Mouse (Mus musculus): ENCODE results near the gene Ppp4r1. TPM values are rescaled to one million over a fixed set of nuclear protein-coding genes. Genes with fewer than 3 reads are reported as not detected.

Gene Ppp4r1
- total and polyA plus RNA-seq, 2 experiments from 2014 or later: 22.0 to 52.4 TPM

DNA sequence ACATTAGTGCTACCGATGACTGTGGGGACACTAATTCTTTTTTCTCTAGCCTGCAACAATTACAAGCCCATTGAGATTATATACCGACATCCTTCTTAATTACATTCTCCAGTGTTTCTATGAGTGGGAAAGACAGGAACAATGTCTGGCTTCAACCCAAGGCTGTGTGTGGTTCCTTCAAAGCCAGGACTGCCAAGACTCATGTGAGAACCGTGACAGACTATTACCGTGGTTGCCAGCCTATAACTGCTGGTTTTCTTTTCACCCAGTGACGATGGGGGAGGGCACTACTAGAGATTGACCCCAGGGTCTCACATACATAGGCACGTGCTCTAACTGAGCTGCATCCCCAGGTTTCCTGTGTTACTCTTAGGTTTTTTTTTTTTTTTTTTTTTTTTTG, 25.2 kb upstream of the Ppp4r1 start:
- H3K4me1 ChIP-seq (ENCODE audit: control insufficient read depth, insufficient read depth): no peaks in the 10 kb centered on the region
- H3K27ac ChIP-seq (ENCODE audit: low read depth): no peak overlapping the region

DNA sequence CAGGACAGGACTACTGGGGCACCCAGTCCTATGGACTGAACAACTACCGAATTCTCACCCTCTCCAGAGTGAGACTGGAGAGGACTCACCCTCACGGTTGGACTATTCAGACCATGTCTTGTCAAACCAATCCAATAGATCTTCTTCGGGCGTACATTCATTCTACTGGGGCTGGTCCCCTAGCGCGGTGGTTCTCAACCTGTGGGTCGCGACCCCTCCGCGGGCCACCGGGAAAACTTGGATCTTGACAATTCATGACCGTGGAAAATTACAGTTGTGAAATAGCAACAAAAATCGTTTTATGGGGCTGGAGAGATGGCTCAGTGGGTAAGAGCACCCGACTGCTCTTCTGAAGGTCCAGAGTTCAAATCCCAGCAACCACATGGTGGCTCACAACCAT, 19.2 kb upstream of the Ppp4r1 start:
- ATAC-seq (ENCODE audit: insufficient read depth, low read depth) (no peak), DNase-seq (ENCODE audit: low spot score) (no peak)
- no peak overlapping the region for H3K9ac ChIP-seq (replicated peaks; ENCODE audit: low read depth, low read length)
- H3K4me1 ChIP-seq (ENCODE audit: control insufficient read depth, insufficient read depth): peaks cover 10% of the 10 kb centered on the region
- no peak overlapping the region for H3K4me2 ChIP-seq (ENCODE audit: low read depth, low read length)
- H3K27ac ChIP-seq (ENCODE audit: low read depth): no peak overlapping the region
- no peaks in the 10 kb centered on the region for H3K36me3 ChIP-seq (replicated peaks; ENCODE audit: control insufficient read depth, insufficient read depth, low read length)
- TF ChIP-seq CTCF (IDR thresholded peaks at IDR 0.05; ENCODE audit: low read depth) (no peak), EP300 (IDR thresholded peaks at IDR 0.05; ENCODE audit: low read depth) (no peak)
- no peaks in the 10 kb centered on the region for H3K9me3 ChIP-seq (replicated peaks; ENCODE audit: control insufficient read depth, low read length)
- 96% methylated on average over 14 of the region's 14 CpGs for WGBS
- no peak overlapping the region for H3K4me3 ChIP-seq (ENCODE audit: low read depth, low read length)
- no peaks in the 10 kb centered on the region for H3K27me3 ChIP-seq (ENCODE audit: control insufficient read depth, insufficient read depth, low read length)

More for the DNA sequence above, 25.2 kb upstream of the Ppp4r1 start:
- Histone ChIP-seq H3K36me3 (replicated peaks; ENCODE audit: control insufficient read depth, insufficient read depth, low read length) (peaks cover 8% of the 10 kb centered on the region; the same call in 1 of the 2 replicates), H3K9ac (replicated peaks; ENCODE audit: low read depth, low read length) (no peak overlapping the region), H3K27me3 (ENCODE audit: control insufficient read depth, insufficient read depth, low read length) (no peaks in the 10 kb centered on the region), H3K4me2 (ENCODE audit: low read depth, low read length) (no peak overlapping the region), H3K9me3 (replicated peaks; ENCODE audit: control insufficient read depth, low read length) (no peaks in the 10 kb centered on the region), H3K4me3 (ENCODE audit: low read depth, low read length) (no peak overlapping the region)
- DNase-seq (ENCODE audit: low spot score): no peak
- TF ChIP-seq CTCF (IDR thresholded peaks at IDR 0.05; ENCODE audit: low read depth): no peak
- TF ChIP-seq EP300 (IDR thresholded peaks at IDR 0.05; ENCODE audit: low read depth): no peak
- 60% methylated on average over 6 of the region's 6 CpGs for WGBS
- no peak for ATAC-seq (ENCODE audit: insufficient read depth, low read depth)

- DNase-seq (ENCODE audit: low spot score) (peak; percentile 53), ATAC-seq (ENCODE audit: insufficient read depth, low read depth) (no peak)
- H3K9ac ChIP-seq (replicated peaks; ENCODE audit: low read depth, low read length): no peak overlapping the region
- no peaks in the 10 kb centered on the region for H3K27me3 ChIP-seq (ENCODE audit: control insufficient read depth, insufficient read depth, low read length)
- H3K4me2 ChIP-seq (ENCODE audit: low read depth, low read length): no peak overlapping the region
- no peak overlapping the region for H3K27ac ChIP-seq (ENCODE audit: low read depth)
- H3K9me3 ChIP-seq (replicated peaks; ENCODE audit: control insufficient read depth, low read length): no peaks in the 10 kb centered on the region
- H3K4me3 ChIP-seq (ENCODE audit: low read depth, low read length): no peak overlapping the region
- 70% methylated on average over 5 of the region's 5 CpGs for WGBS
- no peaks in the 10 kb centered on the region for H3K36me3 ChIP-seq (replicated peaks; ENCODE audit: control insufficient read depth, insufficient read depth, low read length)
- H3K4me1 ChIP-seq (ENCODE audit: control insufficient read depth, insufficient read depth): peaks cover 31% of the 10 kb centered on the region
- TF ChIP-seq EP300 (IDR thresholded peaks at IDR 0.05; ENCODE audit: low read depth) (no peak), CTCF (IDR thresholded peaks at IDR 0.05; ENCODE audit: low read depth) (no peak)
Measured at GRCm38 (mm10) chr17:65768486-65768885, 13.9 kb upstream of the Ppp4r1 start.

GRCm38 (mm10) chr17:65770982-65771915, 11.1 kb upstream of the Ppp4r1 start:
- DNase-seq (ENCODE audit: low spot score) (no peak), ATAC-seq (ENCODE audit: insufficient read depth, low read depth) (no peak)
- Histone ChIP-seq H3K4me1 (ENCODE audit: control insufficient read depth, insufficient read depth) (peaks cover 31% of the 10 kb centered on the region), H3K36me3 (replicated peaks; ENCODE audit: control insufficient read depth, insufficient read depth, low read length) (no peaks in the 10 kb centered on the region), H3K9ac (replicated peaks; ENCODE audit: low read depth, low read length) (peak overlapping the region; percentile 57), H3K4me3 (ENCODE audit: low read depth, low read length) (peak overlapping the region; percentile 57), H3K27ac (ENCODE audit: low read depth) (peak overlapping the region; percentile 43; the same call in 1 of the 2 replicates), H3K27me3 (ENCODE audit: control insufficient read depth, insufficient read depth, low read length) (no peaks in the 10 kb centered on the region), H3K9me3 (replicated peaks; ENCODE audit: control insufficient read depth, low read length) (no peaks in the 10 kb centered on the region), H3K4me2 (ENCODE audit: low read depth, low read length) (peak overlapping the region; percentile 94)
- TF ChIP-seq EP300 (IDR thresholded peaks at IDR 0.05; ENCODE audit: low read depth): no peak
- no peak for TF ChIP-seq CTCF (IDR thresholded peaks at IDR 0.05; ENCODE audit: low read depth)
- 41% methylated on average over 17 of the region's 17 CpGs for WGBS

DNA sequence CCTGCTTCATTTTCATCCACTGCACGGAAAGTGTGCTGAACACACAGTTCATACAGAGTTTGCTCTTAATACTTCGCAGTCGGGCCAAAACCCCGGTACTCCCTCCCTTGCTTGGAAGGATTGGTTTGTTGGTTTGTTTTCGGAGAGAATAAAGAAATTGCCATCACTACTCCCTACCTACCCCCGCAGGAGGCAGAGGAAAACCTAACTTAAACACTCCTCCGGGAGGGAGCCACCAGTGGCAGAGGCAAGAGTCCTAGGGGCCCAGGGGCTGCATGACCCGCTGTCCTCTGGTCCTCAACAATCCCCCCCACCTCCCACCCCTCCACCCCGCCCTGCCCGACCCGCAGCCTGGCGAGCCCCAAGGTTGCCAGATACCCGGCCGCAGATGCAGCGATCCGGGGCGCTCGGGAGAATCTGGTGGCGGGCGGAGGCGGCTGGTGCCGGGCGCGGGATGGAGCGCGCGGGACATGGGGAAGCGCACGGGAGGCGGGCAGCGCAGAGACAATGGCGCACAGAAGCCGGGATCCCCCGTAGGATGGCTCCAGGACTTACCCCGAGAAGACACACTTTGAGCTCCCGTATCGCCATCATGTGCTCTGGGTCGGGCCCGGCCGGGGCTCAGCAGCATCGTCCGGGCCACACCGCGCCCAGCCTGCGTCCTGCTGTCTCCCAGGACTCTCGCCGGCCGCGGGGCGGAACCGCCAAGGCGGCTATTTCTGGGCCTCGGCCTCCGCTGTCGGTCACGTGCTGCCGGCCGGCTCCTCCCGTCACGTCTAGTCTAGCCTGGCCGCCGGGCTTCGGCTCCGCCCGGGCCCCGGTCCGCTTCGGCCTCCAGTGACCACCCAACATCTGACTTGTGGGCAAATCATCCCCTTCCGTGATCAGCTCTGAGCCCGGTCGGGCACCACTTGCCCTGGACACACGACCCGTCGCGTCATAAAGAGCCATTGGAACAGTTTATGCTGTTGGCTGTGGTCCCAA, 10.1 kb upstream of the Ppp4r1 start, which contains the start of gene Rab31:
Gene Rab31, minus strand, starts transcription at position 802 of the 984 bp plus-strand sequence.
- H3K9me3 ChIP-seq (replicated peaks; ENCODE audit: control insufficient read depth, low read length): no peaks in the 10 kb centered on the region
- no peaks in the 10 kb centered on the region for H3K27me3 ChIP-seq (ENCODE audit: control insufficient read depth, insufficient read depth, low read length)
- peak within 1 kb of the TSS; percentile 58 for H3K27ac ChIP-seq (ENCODE audit: low read depth)

More for the DNA sequence above, 10.1 kb upstream of the Ppp4r1 start, which contains the start of gene Rab31:
- WGBS: under 1% methylated on average over 55 of the region's 75 CpGs
- H3K4me2 ChIP-seq (ENCODE audit: low read depth, low read length): peak within 1 kb of the TSS; percentile 94
- TF ChIP-seq EP300 (IDR thresholded peaks at IDR 0.05; ENCODE audit: low read depth) (no peak), CTCF (IDR thresholded peaks at IDR 0.05; ENCODE audit: low read depth) (no peak)
- peak within 1 kb of the TSS; percentile 57 for H3K4me3 ChIP-seq (ENCODE audit: low read depth, low read length)
- no peaks in the 10 kb centered on the region for H3K36me3 ChIP-seq (replicated peaks; ENCODE audit: control insufficient read depth, insufficient read depth, low read length)
- peaks cover 29% of the 10 kb centered on the region for H3K4me1 ChIP-seq (ENCODE audit: control insufficient read depth, insufficient read depth)
- peak within 1 kb of the TSS; percentile 57 for H3K9ac ChIP-seq (replicated peaks; ENCODE audit: low read depth, low read length)
- peak; percentile 91 for ATAC-seq (ENCODE audit: insufficient read depth, low read depth)
- peak; percentile 80 for DNase-seq (ENCODE audit: low spot score)

Data from heart, postnatal 0 days (tissue).